Mouse (Mus musculus) lung, embryonic 16.5 days (tissue): ENCODE results near the gene Acot1. TPM values are rescaled to one million over a fixed set of nuclear protein-coding genes. Genes with fewer than 3 reads are reported as not detected.

Source experiments
- ATAC-seq: fragments of 200-750 bp; cut with Nextera tagmentation; 2 replicates; pipeline ENCODE4 v1.8.0; 2017; ENCODE audit warnings: low read depth, mild to moderate bottlenecking, moderate library complexity
- H3K27ac ChIP-seq: fragments of 300-500 bp; sonication (generic); 2 replicates; pipeline ENCODE4 v1.5.1; 2014; ENCODE audit warnings: mild to moderate bottlenecking, control low read depth, low read length
- H3K27me3 ChIP-seq: fragments of 300-500 bp; sonication (generic); 2 replicates; pipeline ENCODE4 v1.6.1; 2014; ENCODE audit warnings: low read depth, low read length, mixed read lengths; ENCODE audit not compliant: control insufficient read depth, insufficient read depth
- H3K36me3 ChIP-seq: fragments of 300-500 bp; sonication (generic); 2 replicates; pipeline ENCODE4 v1.6.1; 2014; ENCODE audit warnings: low read length; ENCODE audit not compliant: control insufficient read depth, insufficient read depth
- H3K4me1 ChIP-seq: fragments of 300-500 bp; sonication (generic); replicated peaks from 2 replicates; pipeline ENCODE4 v1.6.1; 2014; ENCODE audit warnings: low read length, mixed read lengths; ENCODE audit not compliant: control insufficient read depth, insufficient read depth
- H3K4me2 ChIP-seq: fragments of 300-500 bp; sonication (generic); 2 replicates; pipeline ENCODE4 v1.6.1; 2014; ENCODE audit warnings: low read depth, low read length, control low read depth
- H3K4me3 ChIP-seq: fragments of 300-500 bp; sonication (generic); 2 replicates; pipeline ENCODE4 v1.5.1; 2014; ENCODE audit warnings: mild to moderate bottlenecking, low read length, control low read depth
- H3K9ac ChIP-seq: fragments of 300-500 bp; sonication (generic); 2 replicates; pipeline ENCODE4 v1.6.1; 2014; ENCODE audit warnings: low read length, control low read depth
- H3K9me3 ChIP-seq: fragments of 300-500 bp; sonication (generic); 2 replicates; pipeline ENCODE4 v1.6.1; 2016; ENCODE audit warnings: low read length; ENCODE audit not compliant: control insufficient read depth
- WGBS: fragments of 180-500 bp; shearing (Covaris S2); extraction: QIAGEN DNeasy Blood & Tissue Kit; methylation state at CpG from one replicate; pipeline ENCODE4 v1.1.7; 2014; 5-methylcytosine and 5-hydroxymethylcytosine counted together
- polyA plus RNA-seq: library from polyadenylated mRNA; unstranded; fragments of >200 nt; fragmentation: Nextera tagmentation; extraction: Ambion mirVana; gene quantifications from 2 replicates; pipeline ENCODE4 v1.2.1, GENCODE M21; 2015

Gene Acot1
- polyA plus RNA-seq, 1 experiment from 2014 or later: 82.2 TPM

GRCm38 (mm10) chr12:84063833-84064232 lies 54.5 kb downstream of the Acot1 start:
- 56% methylated on average over 2 of the region's 2 CpGs for WGBS
- H3K27ac ChIP-seq: no peak overlapping the region
- no peak overlapping the region for H3K9ac ChIP-seq
- no peaks in the 10 kb centered on the region for H3K4me1 ChIP-seq
- no peak overlapping the region for H3K4me3 ChIP-seq
- H3K27me3 ChIP-seq: peaks cover 8% of the 10 kb centered on the region
- ATAC-seq: no peak
- 0 out of 2 replicates have a peak, but pooled peaks cover 3% of the 10 kb centered on the region for H3K9me3 ChIP-seq
- H3K4me2 ChIP-seq: no peak overlapping the region
- no peaks in the 10 kb centered on the region for H3K36me3 ChIP-seq

- Histone ChIP-seq H3K4me3 (no peak overlapping the region), H3K36me3 (no peaks in the 10 kb centered on the region), H3K27ac (no peak overlapping the region), H3K9ac (no peak overlapping the region), H3K27me3 (peaks cover 14% of the 10 kb centered on the region), H3K9me3 (0 out of 2 replicates have a peak, but pooled peaks cover 3% of the 10 kb centered on the region), H3K4me1 (no peaks in the 10 kb centered on the region), H3K4me2 (no peak overlapping the region)
- ATAC-seq: no peak
- whole genome bisulfite sequencing: 71% methylated on average over 8 of the region's 8 CpGs
Observed at GRCm38 (mm10) chr12:84064621-84065020, 55.3 kb downstream of the Acot1 start.

- ATAC-seq: no peak
- no peak overlapping the region for H3K9ac ChIP-seq
- H3K36me3 ChIP-seq: no peaks in the 10 kb centered on the region
- 65% methylated on average over 4 of the region's 4 CpGs for WGBS
- H3K9me3 ChIP-seq: 0 out of 2 replicates have a peak, but pooled peaks cover 3% of the 10 kb centered on the region
- H3K4me2 ChIP-seq: no peak overlapping the region
- H3K27ac ChIP-seq: no peak overlapping the region
- no peaks in the 10 kb centered on the region for H3K4me1 ChIP-seq
- no peak overlapping the region for H3K4me3 ChIP-seq
- H3K27me3 ChIP-seq: peaks cover 16% of the 10 kb centered on the region
Observed at GRCm38 (mm10) chr12:84067752-84068151, 58.5 kb downstream of the Acot1 start.

Other genes with a start within 250 kb of the Acot1 start
- gene Papln, start 245.9 kb upstream of the Acot1 start, polyA plus RNA-seq: 1.0 and 1.3 TPM in 2 replicates
- 46.1 and 46.6 TPM in 2 replicates for gene Numb, start 87.6 kb upstream of the Acot1 start, polyA plus RNA-seq
- 8.1 and 8.9 TPM in 2 replicates for gene Riox1, start 58.9 kb upstream of the Acot1 start, polyA plus RNA-seq
- not detected in 2 replicates for gene Heatr4, start 24.6 kb upstream of the Acot1 start, polyA plus RNA-seq
- 40.9 and 43.6 TPM in 2 replicates for gene Acot2, start 21.6 kb upstream of the Acot1 start, polyA plus RNA-seq
- gene Acot4, start 28.9 kb downstream of the Acot1 start, polyA plus RNA-seq: 0.47 and 0.58 TPM in 2 replicates
- gene Gm49366, start 29.4 kb downstream of the Acot1 start, polyA plus RNA-seq: not detected in 2 replicates
- 0.11 and 0.29 TPM in 2 replicates for gene Acot3, start 42.7 kb downstream of the Acot1 start, polyA plus RNA-seq
- not detected in 2 replicates for gene Acot5, start 59.8 kb downstream of the Acot1 start, polyA plus RNA-seq
- 1.1 and 1.8 TPM in 2 replicates for gene Acot6, start 91.2 kb downstream of the Acot1 start, polyA plus RNA-seq
- gene Dnal1, start 104.9 kb downstream of the Acot1 start, polyA plus RNA-seq: 5.7 and 8.6 TPM in 2 replicates
- gene Pnma1, start 139.0 kb downstream of the Acot1 start, polyA plus RNA-seq: 2.0 and 2.2 TPM in 2 replicates
- gene Elmsan1, start 209.4 kb downstream of the Acot1 start, polyA plus RNA-seq: 11.1 and 12.1 TPM in 2 replicates